Mouse (Mus musculus): Measurements from ENCODE around the gene Cyp2t4. TPM values are rescaled to one million over a fixed set of nuclear protein-coding genes. Genes with fewer than 3 reads are reported as not detected.

Cyp2t4 gene
- polyA plus RNA-seq, 1 experiment from 2014 or later, result not detected

GRCm38 (mm10) chr7:27136410-27136996 lies 17.0 kb upstream of the Cyp2t4 start:
- H3K4me2 ChIP-seq, result no peak overlapping the region
- H3K4me3 ChIP-seq (ENCODE audit: low read depth, low read length), result no peak overlapping the region
- H3K9me3 ChIP-seq (replicated peaks; ENCODE audit: control insufficient read depth, low read length), result peaks cover 4% of the 10 kb centered on the region; the same call in 1 of the 2 replicates
- H3K27ac ChIP-seq (ENCODE audit: low read depth, low read length), result no peak overlapping the region
- no peaks in the 10 kb centered on the region for H3K27me3 ChIP-seq (ENCODE audit: control insufficient read depth, insufficient read depth, low read length)
- no peaks in the 10 kb centered on the region for H3K36me3 ChIP-seq (ENCODE audit: control insufficient read depth, insufficient read depth, low read length)
- WGBS (ENCODE audit: insufficient replicate concordance), result 49% methylated on average over 8 of the region's 8 CpGs
- no peak for ATAC-seq (replicated peaks; ENCODE audit: insufficient number of reproducible peaks, low FRiP score, low TSS enrichment)
- no peak overlapping the region for H3K9ac ChIP-seq (ENCODE audit: low read depth, low read length)
- H3K4me1 ChIP-seq (ENCODE audit: control insufficient read depth, insufficient read depth, low read length), result no peaks in the 10 kb centered on the region

GRCm38 (mm10) chr7:27156005-27156404 lies 2.5 kb downstream of the Cyp2t4 start:
- H3K36me3 ChIP-seq (ENCODE audit: control insufficient read depth, insufficient read depth, low read length), result peaks cover 19% of the 10 kb centered on the region
- WGBS (ENCODE audit: insufficient replicate concordance), result 82% methylated on average over 13 of the region's 13 CpGs

GRCm38 (mm10) chr7:27158171-27158570 lies 4.7 kb downstream of the Cyp2t4 start:
- Histone ChIP-seq H3K9me3 (replicated peaks; ENCODE audit: control insufficient read depth, low read length) (no peaks in the 10 kb centered on the region; the same call in 1 of the 2 replicates), H3K27ac (ENCODE audit: low read depth, low read length) (no peak overlapping the region), H3K9ac (ENCODE audit: low read depth, low read length) (no peak overlapping the region), H3K4me1 (ENCODE audit: control insufficient read depth, insufficient read depth, low read length) (peaks cover 6% of the 10 kb centered on the region; the same call in 1 of the 2 replicates), H3K36me3 (ENCODE audit: control insufficient read depth, insufficient read depth, low read length) (peaks cover 19% of the 10 kb centered on the region), H3K4me2 (no peak overlapping the region), H3K27me3 (ENCODE audit: control insufficient read depth, insufficient read depth, low read length) (no peaks in the 10 kb centered on the region), H3K4me3 (ENCODE audit: low read depth, low read length) (no peak overlapping the region)
- no peak for ATAC-seq (replicated peaks; ENCODE audit: insufficient number of reproducible peaks, low FRiP score, low TSS enrichment)
- WGBS (ENCODE audit: insufficient replicate concordance), result 93% methylated on average over 9 of the region's 9 CpGs

More at GRCm38 (mm10) chr7:27156005-27156404, 2.5 kb downstream of the Cyp2t4 start:
- Histone ChIP-seq H3K4me2 (no peak overlapping the region), H3K9me3 (replicated peaks; ENCODE audit: control insufficient read depth, low read length) (no peaks in the 10 kb centered on the region; the same call in 1 of the 2 replicates), H3K4me3 (ENCODE audit: low read depth, low read length) (no peak overlapping the region), H3K4me1 (ENCODE audit: control insufficient read depth, insufficient read depth, low read length) (no peaks in the 10 kb centered on the region), H3K27me3 (ENCODE audit: control insufficient read depth, insufficient read depth, low read length) (no peaks in the 10 kb centered on the region), H3K9ac (ENCODE audit: low read depth, low read length) (no peak overlapping the region), H3K27ac (ENCODE audit: low read depth, low read length) (no peak overlapping the region)
- no peak for ATAC-seq (replicated peaks; ENCODE audit: insufficient number of reproducible peaks, low FRiP score, low TSS enrichment)

- no peak for ATAC-seq (replicated peaks; ENCODE audit: insufficient number of reproducible peaks, low FRiP score, low TSS enrichment)
- Histone ChIP-seq H3K9ac (ENCODE audit: low read depth, low read length) (no peak overlapping the region), H3K27me3 (ENCODE audit: control insufficient read depth, insufficient read depth, low read length) (no peaks in the 10 kb centered on the region), H3K9me3 (replicated peaks; ENCODE audit: control insufficient read depth, low read length) (no peaks in the 10 kb centered on the region; the same call in 1 of the 2 replicates), H3K36me3 (ENCODE audit: control insufficient read depth, insufficient read depth, low read length) (peaks cover 19% of the 10 kb centered on the region), H3K4me1 (ENCODE audit: control insufficient read depth, insufficient read depth, low read length) (peaks cover 17% of the 10 kb centered on the region), H3K4me3 (ENCODE audit: low read depth, low read length) (no peak overlapping the region), H3K27ac (ENCODE audit: low read depth, low read length) (no peak overlapping the region), H3K4me2 (no peak overlapping the region)
- WGBS (ENCODE audit: insufficient replicate concordance), result 91% methylated on average over 6 of the region's 6 CpGs
Observed at GRCm38 (mm10) chr7:27159256-27159655, 5.7 kb downstream of the Cyp2t4 start.

- Histone ChIP-seq H3K36me3 (ENCODE audit: control insufficient read depth, insufficient read depth, low read length) (peaks cover 23% of the 10 kb centered on the region), H3K27me3 (ENCODE audit: control insufficient read depth, insufficient read depth, low read length) (no peaks in the 10 kb centered on the region), H3K9me3 (replicated peaks; ENCODE audit: control insufficient read depth, low read length) (no peaks in the 10 kb centered on the region), H3K9ac (ENCODE audit: low read depth, low read length) (no peak overlapping the region), H3K27ac (ENCODE audit: low read depth, low read length) (no peak overlapping the region), H3K4me3 (ENCODE audit: low read depth, low read length) (no peak overlapping the region), H3K4me2 (no peak overlapping the region), H3K4me1 (ENCODE audit: control insufficient read depth, insufficient read depth, low read length) (peaks cover 23% of the 10 kb centered on the region)
- peak; percentile 80 for ATAC-seq (replicated peaks; ENCODE audit: insufficient number of reproducible peaks, low FRiP score, low TSS enrichment)
- 17% methylated on average over 8 of the region's 8 CpGs for WGBS (ENCODE audit: insufficient replicate concordance)
Observed at GRCm38 (mm10) chr7:27159882-27160281, 6.4 kb downstream of the Cyp2t4 start.

- WGBS (ENCODE audit: insufficient replicate concordance), result 90% methylated on average over 3 of the region's 3 CpGs
- no peak overlapping the region for H3K4me2 ChIP-seq
- H3K4me3 ChIP-seq (ENCODE audit: low read depth, low read length), result no peak overlapping the region
- no peak overlapping the region for H3K27ac ChIP-seq (ENCODE audit: low read depth, low read length)
- H3K9ac ChIP-seq (ENCODE audit: low read depth, low read length), result no peak overlapping the region
- ATAC-seq (replicated peaks; ENCODE audit: insufficient number of reproducible peaks, low FRiP score, low TSS enrichment), result no peak
- no peaks in the 10 kb centered on the region for H3K27me3 ChIP-seq (ENCODE audit: control insufficient read depth, insufficient read depth, low read length)
- H3K36me3 ChIP-seq (ENCODE audit: control insufficient read depth, insufficient read depth, low read length), result peaks cover 26% of the 10 kb centered on the region
- no peaks in the 10 kb centered on the region for H3K9me3 ChIP-seq (replicated peaks; ENCODE audit: control insufficient read depth, low read length)
- peaks cover 31% of the 10 kb centered on the region for H3K4me1 ChIP-seq (ENCODE audit: control insufficient read depth, insufficient read depth, low read length)
Observed at GRCm38 (mm10) chr7:27160921-27161320, 7.4 kb downstream of the Cyp2t4 start.

- no peak overlapping the region for H3K4me2 ChIP-seq
- peaks cover 31% of the 10 kb centered on the region for H3K4me1 ChIP-seq (ENCODE audit: control insufficient read depth, insufficient read depth, low read length)
- no peaks in the 10 kb centered on the region for H3K9me3 ChIP-seq (replicated peaks; ENCODE audit: control insufficient read depth, low read length)
- WGBS (ENCODE audit: insufficient replicate concordance), result 76% methylated on average over 4 of the region's 4 CpGs
- H3K27me3 ChIP-seq (ENCODE audit: control insufficient read depth, insufficient read depth, low read length), result no peaks in the 10 kb centered on the region
- no peak overlapping the region for H3K27ac ChIP-seq (ENCODE audit: low read depth, low read length)
- H3K4me3 ChIP-seq (ENCODE audit: low read depth, low read length), result no peak overlapping the region
- H3K36me3 ChIP-seq (ENCODE audit: control insufficient read depth, insufficient read depth, low read length), result peaks cover 26% of the 10 kb centered on the region
- no peak for ATAC-seq (replicated peaks; ENCODE audit: insufficient number of reproducible peaks, low FRiP score, low TSS enrichment)
- H3K9ac ChIP-seq (ENCODE audit: low read depth, low read length), result no peak overlapping the region
Observed at GRCm38 (mm10) chr7:27161744-27162143, 8.2 kb downstream of the Cyp2t4 start.

- Histone ChIP-seq H3K9ac (ENCODE audit: low read depth, low read length) (no peak overlapping the region), H3K27me3 (ENCODE audit: control insufficient read depth, insufficient read depth, low read length) (no peaks in the 10 kb centered on the region), H3K36me3 (ENCODE audit: control insufficient read depth, insufficient read depth, low read length) (peaks cover 19% of the 10 kb centered on the region), H3K4me1 (ENCODE audit: control insufficient read depth, insufficient read depth, low read length) (peaks cover 31% of the 10 kb centered on the region), H3K27ac (ENCODE audit: low read depth, low read length) (no peak overlapping the region), H3K4me3 (ENCODE audit: low read depth, low read length) (no peak overlapping the region), H3K9me3 (replicated peaks; ENCODE audit: control insufficient read depth, low read length) (no peaks in the 10 kb centered on the region), H3K4me2 (peak overlapping the region; percentile 82; the same call in 1 of the 2 replicates)
- 79% methylated on average over 5 of the region's 5 CpGs for WGBS (ENCODE audit: insufficient replicate concordance)
- no peak for ATAC-seq (replicated peaks; ENCODE audit: insufficient number of reproducible peaks, low FRiP score, low TSS enrichment)
Observed at GRCm38 (mm10) chr7:27162780-27163449, 9.4 kb downstream of the Cyp2t4 start.

All from heart, embryonic 11.5 days (tissue).